Mouse (Mus musculus) erythroblast, adult 5-6 weeks (primary cell): Measurements from ENCODE around the gene Gm21637. TPM values are rescaled to one million over a fixed set of nuclear protein-coding genes. Genes with fewer than 3 reads are reported as not detected.
"Not testable (repeated sequence)": the region's sequence is repeated elsewhere in the genome, so short reads cannot be mapped to it uniquely, and the experiment has no call there.

ENCODE experiments used
- ATAC-seq: replicated peaks from 2 replicates; pipeline ENCODE4 v1.8.0; 2016; ENCODE audit warnings: moderate number of reproducible peaks, mild to moderate bottlenecking, moderate TSS enrichment, inconsistent platforms; ENCODE audit not compliant: poor library complexity, low FRiP score, severe bottlenecking
- total RNA-seq, 2 experiments: library from RNA; stranded (forward) in 1 of 2; stranded (reverse) in 1 of 2; fragments of 150-400 nt in 1 of 2; fragments of 200-764, 138-1000 nt in 1 of 2; gene quantifications; 2 replicates each; pipeline versions ENCODE4 v1.2.3 to v1.2.4; 2015 to 2017; ENCODE audit warnings: low replicate concordance in 2 of 2

The Gm21637 gene
- total RNA-seq (2015; ENCODE audit: low replicate concordance) (not detected in 2 replicates), total RNA-seq (2017; ENCODE audit: low replicate concordance) (not detected in 2 replicates)

GRCm38 (mm10) chrX:31961744-31962143 lies at the start of gene Gm21637:
TSS of gene Gm21637 (plus strand) at chrX:31962044.
- ATAC-seq, result not testable (repeated sequence)

Other genes with a start within 250 kb of the Gm21637 start
- not detected in 2 replicates for gene Btbd35f25, start 244.9 kb upstream of the Gm21637 start, total RNA-seq (2015; ENCODE audit: low replicate concordance)
- not detected in 2 replicates for gene Btbd35f25, start 244.9 kb upstream of the Gm21637 start, total RNA-seq (2017; ENCODE audit: low replicate concordance)
- not detected in 2 replicates for gene Btbd35f22, start 85.8 kb downstream of the Gm21637 start, total RNA-seq (2015; ENCODE audit: low replicate concordance)
- not detected in 2 replicates for gene Btbd35f22, start 85.8 kb downstream of the Gm21637 start, total RNA-seq (2017; ENCODE audit: low replicate concordance)